Comparison of ENCODE assay signal across 24 mouse cellular contexts in the genomic region with DNA sequence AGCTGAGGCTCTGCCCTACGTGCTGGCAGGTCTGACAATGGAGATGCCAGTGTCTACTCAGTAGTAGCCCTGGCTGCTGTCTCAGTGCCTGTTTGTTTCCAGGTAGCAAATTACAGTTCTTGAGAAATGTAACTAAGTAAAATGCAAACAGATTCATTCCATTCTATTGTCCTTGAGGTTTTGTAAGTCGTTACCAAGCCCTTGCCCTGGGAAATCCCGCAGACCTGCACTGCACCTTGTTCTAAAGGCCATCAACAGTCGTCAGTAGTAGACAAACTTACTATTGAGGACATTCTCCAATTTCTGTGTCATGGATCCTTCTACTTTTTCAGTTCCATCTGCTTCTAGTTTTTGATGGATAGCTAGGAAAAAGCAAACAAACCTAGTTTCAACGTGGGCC. TPM values are rescaled to one million over a fixed set of nuclear protein-coding genes. Genes with fewer than 3 reads are reported as not detected.
"Had no signal": no experiment of that assay in that cellular context is flagged by ENCODE, and none has a peak within 500 bp of the region (broad histone marks: within the 10 kb centered on the region; RNA-seq: fewer than 3 reads in every experiment).

No protein-coding gene starts in this region.

- H3K4me2 ChIP-seq: kidney, embryonic 15.5 days; limb, embryonic 12.5 days; limb, embryonic 15.5 days; liver, embryonic 11.5 days; midbrain, embryonic 12.5 days; midbrain, embryonic 15.5 days; neural tube, embryonic 12.5 days; neural tube, embryonic 15.5 days; stomach, embryonic 15.5 days had no signal

- ATAC-seq: liver, postnatal 0 days; midbrain, embryonic 15.5 days had no signal

- H3K9ac ChIP-seq: kidney, embryonic 15.5 days; limb, embryonic 12.5 days; limb, embryonic 15.5 days; liver, embryonic 14.5 days; liver, postnatal 0 days; midbrain, embryonic 12.5 days; midbrain, embryonic 15.5 days; neural tube, embryonic 12.5 days; neural tube, embryonic 15.5 days; stomach, embryonic 15.5 days had no signal

- H3K9me3 ChIP-seq: kidney, embryonic 15.5 days; limb, embryonic 12.5 days; limb, embryonic 15.5 days; midbrain, embryonic 12.5 days; midbrain, embryonic 15.5 days; neural tube, embryonic 12.5 days; neural tube, embryonic 15.5 days; stomach, embryonic 15.5 days had no signal

- H3K36me3 ChIP-seq: midbrain, embryonic 15.5 days; neural tube, embryonic 12.5 days; stomach, embryonic 15.5 days had no signal

- H3K27ac ChIP-seq: kidney, embryonic 15.5 days; limb, embryonic 12.5 days; limb, embryonic 15.5 days; liver, embryonic 14.5 days; macrophage; midbrain, embryonic 12.5 days; midbrain, embryonic 15.5 days; neural tube, embryonic 12.5 days; neural tube, embryonic 15.5 days; stomach, embryonic 15.5 days had no signal

- H3K4me3 ChIP-seq: kidney, embryonic 15.5 days; limb, embryonic 12.5 days; limb, embryonic 15.5 days; midbrain, embryonic 12.5 days; midbrain, embryonic 15.5 days; neural tube, embryonic 12.5 days; neural tube, embryonic 15.5 days; stomach, embryonic 15.5 days had no signal

- H3K27me3 ChIP-seq: kidney, embryonic 15.5 days; limb, embryonic 12.5 days; limb, embryonic 15.5 days; midbrain, embryonic 12.5 days; midbrain, embryonic 15.5 days; neural tube, embryonic 12.5 days; neural tube, embryonic 15.5 days; stomach, embryonic 15.5 days had no signal

- DNase-seq: kidney, adult 11 months; kidney, adult 8-10 months; kidney, postnatal 10 days; kidney, postnatal 36 days; left cerebral cortex, postnatal 4 days; liver, postnatal 0 days; right cerebral cortex, adult 18-20 months; right cerebral cortex, postnatal 14 days; right cerebral cortex, postnatal 4 days; spleen, adult 18-20 months; thymus, adult 18-20 months; thymus, postnatal 36 days had no signal

- H3K4me1 ChIP-seq: midbrain, embryonic 12.5 days; midbrain, embryonic 15.5 days; neural tube, embryonic 12.5 days had no signal

RNA-seq across cellular contexts. Expression of gene Hus1b, which starts 36.7 kb away (rescaled TPM):
- polyA plus RNA-seq: kidney, embryonic 15.5 days; limb, embryonic 12.5 days; limb, embryonic 15.5 days; liver, embryonic 11.5 days; liver, postnatal 0 days; lung, embryonic 16.5 days; macrophage; midbrain, embryonic 15.5 days; neural tube, embryonic 12.5 days; neural tube, embryonic 15.5 days had no signal
